Mouse (Mus musculus) intestine, embryonic 15.5 days (tissue): ENCODE data around the gene Plce1. TPM values are rescaled to one million over a fixed set of nuclear protein-coding genes. Genes with fewer than 3 reads are reported as not detected.

Experiments
- ATAC-seq: fragments of 200-750 bp; cut with Nextera tagmentation; 2 replicates; pipeline ENCODE4 v1.8.0; 2017; ENCODE audit warnings: moderate TSS enrichment, moderate library complexity
- H3K27ac ChIP-seq: fragments of 300-500 bp; sonication (generic); 2 replicates; pipeline ENCODE4 v1.5.1; 2015; ENCODE audit warnings: mild to moderate bottlenecking, inconsistent platforms
- H3K27me3 ChIP-seq: fragments of 300-500 bp; sonication (generic); replicated peaks from 2 replicates; pipeline ENCODE4 v1.6.1; 2015; ENCODE audit warnings: inconsistent platforms
- H3K36me3 ChIP-seq: fragments of 300-500 bp; sonication (generic); 2 replicates; pipeline ENCODE4 v1.6.1; 2015; ENCODE audit warnings: inconsistent platforms
- H3K4me1 ChIP-seq: fragments of 300-500 bp; sonication (generic); replicated peaks from 2 replicates; pipeline ENCODE4 v1.6.1; 2015; ENCODE audit warnings: inconsistent platforms
- H3K4me2 ChIP-seq: fragments of 300-500 bp; sonication (generic); replicated peaks from 2 replicates; pipeline ENCODE4 v1.6.1; 2015; ENCODE audit warnings: mild to moderate bottlenecking, inconsistent platforms
- H3K4me3 ChIP-seq: fragments of 300-500 bp; sonication (generic); replicated peaks from 2 replicates; pipeline ENCODE4 v1.5.1; 2015; ENCODE audit warnings: inconsistent platforms
- H3K9ac ChIP-seq: fragments of 300-500 bp; sonication (generic); 2 replicates; pipeline ENCODE4 v1.6.1; 2015; ENCODE audit warnings: inconsistent platforms
- H3K9me3 ChIP-seq: fragments of 300-500 bp; sonication (generic); 2 replicates; pipeline ENCODE4 v1.6.1; 2016; ENCODE audit warnings: inconsistent platforms
- WGBS: fragments of 180-500 bp; shearing (Covaris S2); methylation state at CpG from one replicate; pipeline ENCODE4 v1.1.7; 2015; 5-methylcytosine and 5-hydroxymethylcytosine counted together
- polyA plus RNA-seq: library from polyadenylated mRNA; unstranded; fragments of >200 nt; fragmentation: Nextera tagmentation; extraction: Ambion mirVana; gene quantifications from 2 replicates; pipeline ENCODE4 v1.2.1, GENCODE M21; 2015

The Plce1 gene
- polyA plus RNA-seq, 1 experiment from 2014 or later = 4.7 TPM

DNA sequence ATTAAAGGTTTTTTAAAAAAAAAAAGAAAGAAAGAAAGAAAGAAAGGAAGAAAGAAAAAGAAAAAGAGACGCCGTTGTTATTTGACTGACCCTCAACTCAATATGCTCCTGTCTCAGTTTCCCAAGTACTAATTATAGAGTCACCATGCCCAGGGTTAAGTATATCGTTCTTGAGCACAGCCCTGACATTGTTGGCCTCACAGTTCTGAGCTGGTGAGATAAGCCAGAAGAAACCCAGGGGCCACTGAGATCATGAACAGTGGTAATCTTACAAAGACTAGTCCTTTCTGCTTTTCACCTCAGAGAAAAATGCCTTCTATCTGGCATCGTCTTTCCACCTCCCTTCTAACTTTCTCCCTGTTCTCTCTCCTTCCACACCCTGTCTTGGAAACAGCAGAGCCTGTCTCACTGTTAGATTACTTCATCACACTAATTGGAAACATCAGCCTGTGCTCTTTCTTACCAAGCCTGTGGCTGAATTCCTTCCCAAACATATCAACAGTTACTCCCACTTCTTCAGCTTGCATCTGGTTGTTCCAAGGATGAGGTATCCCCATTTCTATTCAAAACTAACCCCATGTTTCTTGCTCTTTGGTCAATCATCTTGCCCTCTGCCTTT lies 339.4 kb downstream of the Plce1 start:
- 89% methylated on average over 4 of the region's 4 CpGs for WGBS
- H3K4me1 ChIP-seq = no peaks in the 10 kb centered on the region
- no peak overlapping the region for H3K4me3 ChIP-seq
- H3K9me3 ChIP-seq = no peaks in the 10 kb centered on the region
- ATAC-seq = no peak
- H3K9ac ChIP-seq = no peak overlapping the region
- H3K4me2 ChIP-seq = no peak overlapping the region
- H3K36me3 ChIP-seq = peaks cover 7% of the 10 kb centered on the region; the same call in 1 of the 2 replicates
- no peak overlapping the region for H3K27ac ChIP-seq
- H3K27me3 ChIP-seq = no peaks in the 10 kb centered on the region

GRCm38 (mm10) chr19:38833224-38833623 lies 352.3 kb downstream of the Plce1 start:
- Histone ChIP-seq H3K27me3 (no peaks in the 10 kb centered on the region), H3K36me3 (no peaks in the 10 kb centered on the region), H3K9me3 (no peaks in the 10 kb centered on the region), H3K27ac (no peak overlapping the region), H3K4me1 (0 out of 2 replicates have a peak, but pooled peaks cover under 1% of the 10 kb centered on the region), H3K4me3 (no peak overlapping the region), H3K4me2 (no peak overlapping the region), H3K9ac (no peak overlapping the region)
- ATAC-seq = no peak
- 56% methylated on average over 1 of the region's 1 CpGs for WGBS

Other genes with a start within 250 kb of the Plce1 start
- 0.40 and 0.64 TPM in 2 replicates for gene Lgi1, start 216.6 kb upstream of the Plce1 start, polyA plus RNA-seq
- gene Slc35g1, start 85.1 kb upstream of the Plce1 start, polyA plus RNA-seq = 8.1 and 8.5 TPM in 2 replicates